Mouse (Mus musculus) lung, embryonic 16.5 days (tissue): ENCODE measurements around the gene Plin3. TPM values are rescaled to one million over a fixed set of nuclear protein-coding genes. Genes with fewer than 3 reads are reported as not detected.

ENCODE experiments used
- ATAC-seq: fragments of 200-750 bp; cut with Nextera tagmentation; 2 replicates; pipeline ENCODE4 v1.8.0; 2017; ENCODE audit warnings: low read depth, mild to moderate bottlenecking, moderate library complexity
- H3K27ac ChIP-seq: fragments of 300-500 bp; sonication (generic); 2 replicates; pipeline ENCODE4 v1.5.1; 2014; ENCODE audit warnings: mild to moderate bottlenecking, control low read depth, low read length
- H3K27me3 ChIP-seq: fragments of 300-500 bp; sonication (generic); 2 replicates; pipeline ENCODE4 v1.6.1; 2014; ENCODE audit warnings: low read depth, low read length, mixed read lengths; ENCODE audit not compliant: control insufficient read depth, insufficient read depth
- H3K36me3 ChIP-seq: fragments of 300-500 bp; sonication (generic); 2 replicates; pipeline ENCODE4 v1.6.1; 2014; ENCODE audit warnings: low read length; ENCODE audit not compliant: control insufficient read depth, insufficient read depth
- H3K4me1 ChIP-seq: fragments of 300-500 bp; sonication (generic); replicated peaks from 2 replicates; pipeline ENCODE4 v1.6.1; 2014; ENCODE audit warnings: low read length, mixed read lengths; ENCODE audit not compliant: control insufficient read depth, insufficient read depth
- H3K4me2 ChIP-seq: fragments of 300-500 bp; sonication (generic); 2 replicates; pipeline ENCODE4 v1.6.1; 2014; ENCODE audit warnings: low read depth, low read length, control low read depth
- H3K4me3 ChIP-seq: fragments of 300-500 bp; sonication (generic); 2 replicates; pipeline ENCODE4 v1.5.1; 2014; ENCODE audit warnings: mild to moderate bottlenecking, low read length, control low read depth
- H3K9ac ChIP-seq: fragments of 300-500 bp; sonication (generic); 2 replicates; pipeline ENCODE4 v1.6.1; 2014; ENCODE audit warnings: low read length, control low read depth
- H3K9me3 ChIP-seq: fragments of 300-500 bp; sonication (generic); 2 replicates; pipeline ENCODE4 v1.6.1; 2016; ENCODE audit warnings: low read length; ENCODE audit not compliant: control insufficient read depth
- WGBS: fragments of 180-500 bp; shearing (Covaris S2); extraction: QIAGEN DNeasy Blood & Tissue Kit; methylation state at CpG from one replicate; pipeline ENCODE4 v1.1.7; 2014; 5-methylcytosine and 5-hydroxymethylcytosine counted together
- polyA plus RNA-seq: library from polyadenylated mRNA; unstranded; fragments of >200 nt; fragmentation: Nextera tagmentation; extraction: Ambion mirVana; gene quantifications from 2 replicates; pipeline ENCODE4 v1.2.1, GENCODE M21; 2015

Plin3 gene
- polyA plus RNA-seq, 1 experiment from 2014 or later = 90.2 TPM

GRCm38 (mm10) chr17:56291826-56292475 is 722 bp downstream of the Plin3 start:
- Histone ChIP-seq H3K4me1 (peaks cover 29% of the 10 kb centered on the region), H3K4me2 (no peak overlapping the region), H3K9ac (peak overlapping the region; percentile 65; the same call in 1 of the 2 replicates), H3K27ac (peak overlapping the region; percentile 97), H3K9me3 (no peaks in the 10 kb centered on the region), H3K4me3 (no peak overlapping the region), H3K36me3 (no peaks in the 10 kb centered on the region), H3K27me3 (no peaks in the 10 kb centered on the region)
- 89% methylated on average over 7 of the region's 7 CpGs for WGBS
- no peak for ATAC-seq

DNA sequence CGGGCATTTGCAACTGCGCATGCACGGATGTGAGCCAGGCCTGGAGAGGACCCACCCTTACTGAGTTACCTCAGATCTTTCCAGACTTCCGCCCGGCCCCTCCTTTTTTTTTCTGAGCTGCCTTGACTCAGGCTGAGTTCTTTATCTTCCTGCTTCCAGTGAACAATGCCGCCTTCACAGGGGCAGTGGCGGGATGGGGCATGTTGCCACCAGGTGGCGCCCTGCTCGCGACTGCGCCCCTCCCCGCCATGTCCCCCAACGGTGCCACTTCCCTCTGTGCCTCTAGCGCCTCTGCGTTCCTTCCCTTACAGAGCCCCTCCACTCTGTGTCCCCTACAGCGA is 1.5 kb downstream of the Plin3 start:
- peak overlapping the region; percentile 65 for H3K9ac ChIP-seq
- peaks cover 31% of the 10 kb centered on the region for H3K4me1 ChIP-seq
- WGBS = under 1% methylated on average over 16 of the region's 16 CpGs
- H3K9me3 ChIP-seq = no peaks in the 10 kb centered on the region
- peak overlapping the region; percentile 17 for H3K4me3 ChIP-seq
- no peaks in the 10 kb centered on the region for H3K27me3 ChIP-seq
- peak overlapping the region; percentile 82 for H3K4me2 ChIP-seq
- peak overlapping the region; percentile 97 for H3K27ac ChIP-seq
- H3K36me3 ChIP-seq = peaks cover 7% of the 10 kb centered on the region
- peak; percentile 93 for ATAC-seq

DNA sequence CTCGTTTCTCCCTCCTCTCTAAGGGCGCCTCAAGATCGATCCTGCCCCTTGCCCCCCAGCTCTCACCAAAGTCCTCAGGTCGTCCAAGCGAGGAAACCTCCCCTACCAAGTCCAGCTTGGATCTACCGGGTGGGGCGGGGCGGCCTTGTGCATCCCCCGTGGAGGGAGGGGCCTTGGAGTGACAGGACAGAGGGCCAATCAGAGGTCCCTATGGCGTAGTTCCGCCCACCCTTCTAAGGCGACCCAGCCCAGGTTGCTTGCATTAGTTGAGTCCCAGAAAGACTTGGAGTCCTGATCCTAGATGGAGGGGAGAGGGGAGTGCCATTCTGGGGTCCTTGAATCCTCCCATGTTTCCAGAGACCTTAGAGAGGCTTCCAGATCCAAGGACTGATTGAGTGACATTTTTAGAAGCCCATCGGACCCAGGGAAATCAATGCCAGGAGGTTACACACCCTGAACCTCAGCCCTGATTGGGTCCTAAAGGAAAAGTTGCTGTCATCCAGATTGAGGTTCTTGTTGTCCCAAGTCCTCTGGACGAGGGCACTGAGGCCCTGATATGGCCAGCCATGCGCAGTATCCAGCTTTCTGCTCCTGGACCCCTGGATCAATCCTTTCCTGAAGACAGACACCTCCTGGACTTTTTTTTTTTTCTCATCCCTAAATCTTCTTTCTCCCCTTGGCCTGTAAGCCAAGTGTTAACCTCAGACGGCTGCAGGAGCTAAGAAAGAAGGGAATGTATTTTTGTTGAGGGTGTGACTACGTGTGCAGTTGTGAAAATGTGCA is 2.1 kb downstream of the Plin3 start:
- H3K4me1 ChIP-seq = peaks cover 31% of the 10 kb centered on the region
- 3% methylated on average over 17 of the region's 17 CpGs for WGBS
- peak overlapping the region; percentile 82 for H3K4me2 ChIP-seq
- H3K9me3 ChIP-seq = no peaks in the 10 kb centered on the region
- peak overlapping the region; percentile 81 for H3K9ac ChIP-seq
- peak overlapping the region; percentile 97 for H3K27ac ChIP-seq
- ATAC-seq = peak; percentile 93
- peak overlapping the region; percentile 68 for H3K4me3 ChIP-seq
- H3K27me3 ChIP-seq = no peaks in the 10 kb centered on the region
- H3K36me3 ChIP-seq = peaks cover 13% of the 10 kb centered on the region

GRCm38 (mm10) chr17:56289371-56290331 is 3.0 kb downstream of the Plin3 start:
- Histone ChIP-seq H3K4me2 (peak overlapping the region; percentile 82), H3K36me3 (peaks cover 21% of the 10 kb centered on the region), H3K27me3 (no peaks in the 10 kb centered on the region), H3K27ac (peak overlapping the region; percentile 97), H3K4me3 (peak overlapping the region; percentile 68), H3K9me3 (no peaks in the 10 kb centered on the region), H3K4me1 (peaks cover 31% of the 10 kb centered on the region), H3K9ac (peak overlapping the region; percentile 81)
- ATAC-seq = peak; percentile 8
- 2% methylated on average over 23 of the region's 23 CpGs for WGBS

- H3K27me3 ChIP-seq = no peaks in the 10 kb centered on the region
- peaks cover 31% of the 10 kb centered on the region for H3K4me1 ChIP-seq
- peak overlapping the region; percentile 81 for H3K9ac ChIP-seq
- peak overlapping the region; percentile 82 for H3K4me2 ChIP-seq
- peak overlapping the region; percentile 68 for H3K4me3 ChIP-seq
- H3K9me3 ChIP-seq = no peaks in the 10 kb centered on the region
- no peak for ATAC-seq
- peaks cover 28% of the 10 kb centered on the region for H3K36me3 ChIP-seq
- WGBS = 28% methylated on average over 3 of the region's 3 CpGs
- H3K27ac ChIP-seq = peak overlapping the region; percentile 97
Measured at GRCm38 (mm10) chr17:56288866-56289265, 3.8 kb downstream of the Plin3 start.

GRCm38 (mm10) chr17:56287830-56288229 is 4.8 kb downstream of the Plin3 start:
- H3K4me3 ChIP-seq = no peak overlapping the region; the same call in 1 of the 2 replicates
- no peaks in the 10 kb centered on the region for H3K27me3 ChIP-seq
- H3K36me3 ChIP-seq = peaks cover 33% of the 10 kb centered on the region
- H3K4me2 ChIP-seq = peak overlapping the region; percentile 48
- H3K9ac ChIP-seq = peak overlapping the region; percentile 47; the same call in 1 of the 2 replicates
- 39% methylated on average over 3 of the region's 3 CpGs for WGBS
- peaks cover 31% of the 10 kb centered on the region for H3K4me1 ChIP-seq
- no peaks in the 10 kb centered on the region for H3K9me3 ChIP-seq
- ATAC-seq = no peak
- H3K27ac ChIP-seq = peak overlapping the region; percentile 53

- H3K9me3 ChIP-seq = no peaks in the 10 kb centered on the region
- H3K27me3 ChIP-seq = no peaks in the 10 kb centered on the region
- H3K9ac ChIP-seq = no peak overlapping the region
- peaks cover 40% of the 10 kb centered on the region for H3K36me3 ChIP-seq
- no peak overlapping the region for H3K4me3 ChIP-seq
- H3K27ac ChIP-seq = no peak overlapping the region
- 91% methylated on average over 11 of the region's 11 CpGs for WGBS
- peaks cover 29% of the 10 kb centered on the region for H3K4me1 ChIP-seq
- no peak for ATAC-seq
- no peak overlapping the region for H3K4me2 ChIP-seq
Measured at GRCm38 (mm10) chr17:56285995-56286394, 6.7 kb downstream of the Plin3 start.

DNA sequence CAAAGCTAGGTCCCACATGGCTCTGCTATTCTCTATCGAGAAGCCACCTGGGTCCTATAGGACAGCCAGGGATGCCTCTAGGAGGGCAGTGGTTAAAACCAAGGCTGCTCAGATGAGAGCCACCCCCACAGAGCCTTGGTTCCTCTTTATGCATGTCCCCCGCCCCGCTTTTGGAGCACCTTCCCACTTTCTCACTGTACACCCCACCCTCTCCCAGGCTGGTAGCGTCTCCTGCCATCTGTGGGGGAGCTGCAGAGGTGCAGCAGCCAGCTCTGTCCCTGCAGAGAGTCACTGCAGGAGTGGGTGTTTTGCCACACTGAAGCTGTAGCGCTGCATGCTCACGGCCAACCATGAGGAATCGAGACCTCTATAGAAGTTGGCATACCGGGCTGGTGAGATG is 9.4 kb downstream of the Plin3 start:
- H3K9me3 ChIP-seq = no peaks in the 10 kb centered on the region
- H3K4me1 ChIP-seq = peaks cover 12% of the 10 kb centered on the region
- H3K27me3 ChIP-seq = no peaks in the 10 kb centered on the region
- no peak overlapping the region for H3K9ac ChIP-seq
- peaks cover 51% of the 10 kb centered on the region for H3K36me3 ChIP-seq
- H3K27ac ChIP-seq = no peak overlapping the region
- 85% methylated on average over 8 of the region's 8 CpGs for WGBS
- ATAC-seq = no peak
- H3K4me3 ChIP-seq = no peak overlapping the region
- no peak overlapping the region for H3K4me2 ChIP-seq
